Mouse (Mus musculus) sigmoid colon, adult 10 weeks (tissue): ENCODE data around the gene Dynlt1b. TPM values are rescaled to one million over a fixed set of nuclear protein-coding genes. Genes with fewer than 3 reads are reported as not detected.

Source experiments
- polyA plus RNA-seq: library from polyadenylated mRNA; stranded (reverse); fragments of 350-450 nt; fragmentation: Illumina TruSeq; extraction: RNeasy Lipid Tissue Mini Kit (QIAGEN cat#74804); gene quantifications from one replicate; pipeline ENCODE4 v1.2.3, GENCODE M21; 2014; ENCODE audit warnings: low read depth, low replicate concordance

The Dynlt1b gene
- polyA plus RNA-seq: 49.6 TPM

GRCm38 (mm10) chr17:6429945-6430344 lies at the start of gene Dynlt1b:
Dynlt1b (plus strand) TSS chr17:6430112.

Other genes with a start within 250 kb of the Dynlt1b start
- 41.4 TPM for gene Tmem181a, start 173.3 kb upstream of the Dynlt1b start, polyA plus RNA-seq
- 2.1 TPM for gene Dynlt1a, start 112.6 kb upstream of the Dynlt1b start, polyA plus RNA-seq
- 32.5 TPM for gene Dynlt1c, start 171.6 kb downstream of the Dynlt1b start, polyA plus RNA-seq
- 45.5 TPM for gene Dynlt1f, start 225.8 kb downstream of the Dynlt1b start, polyA plus RNA-seq
- 0.41 TPM for gene Sytl3, start 229.0 kb downstream of the Dynlt1b start, polyA plus RNA-seq